Mouse (Mus musculus) limb, embryonic 11.5 days (tissue): ENCODE results near the gene 2010005H15Rik. TPM values are rescaled to one million over a fixed set of nuclear protein-coding genes. Genes with fewer than 3 reads are reported as not detected.
A peak's percentile ranks its signal among the peaks of the same experiment; 100 is the strongest.
"Not testable (repeated sequence)": the region's sequence is repeated elsewhere in the genome, so short reads cannot be mapped to it uniquely, and the experiment has no call there.

Source experiments
- ATAC-seq: fragments of 200-750 bp; cut with Nextera tagmentation; 2 replicates; pipeline ENCODE4 v1.8.0; 2017; ENCODE audit warnings: low read depth; ENCODE audit not compliant: insufficient number of reproducible peaks, low FRiP score, low TSS enrichment
- DNase-seq: peaks from one replicate; pipeline ENCODE4 v3.0.0-alpha.2; 2015; ENCODE audit warnings: low spot score
- H3K27ac ChIP-seq: fragments of 300-500 bp; sonication (generic); replicated peaks from 2 replicates; pipeline ENCODE4 v1.5.1; 2014; ENCODE audit warnings: low read depth, mild to moderate bottlenecking, low read length
- H3K27me3 ChIP-seq: fragments of 300-500 bp; sonication (generic); 2 replicates; pipeline ENCODE4 v1.6.1; 2014; ENCODE audit warnings: mild to moderate bottlenecking, low read length, mixed read lengths; ENCODE audit not compliant: control insufficient read depth, insufficient read depth
- H3K36me3 ChIP-seq: fragments of 300-500 bp; sonication (generic); 2 replicates; pipeline ENCODE4 v1.6.1; 2014; ENCODE audit warnings: mild to moderate bottlenecking, low read length, moderate library complexity, mixed read lengths; ENCODE audit not compliant: control insufficient read depth, insufficient read depth
- H3K4me1 ChIP-seq: fragments of 300-500 bp; sonication (generic); 2 replicates; pipeline ENCODE4 v1.6.1; 2014; ENCODE audit warnings: low read length, mixed read lengths; ENCODE audit not compliant: control insufficient read depth, insufficient read depth
- H3K4me2 ChIP-seq: fragments of 300-500 bp; sonication (generic); 2 replicates; pipeline ENCODE4 v1.6.1; 2014; ENCODE audit warnings: low read depth, mild to moderate bottlenecking, moderate library complexity; ENCODE audit not compliant: severe bottlenecking
- H3K4me3 ChIP-seq: fragments of 300-500 bp; sonication (generic); 2 replicates; pipeline ENCODE4 v1.5.1; 2014; ENCODE audit warnings: low read depth, low read length
- H3K9ac ChIP-seq: fragments of 300-500 bp; sonication (generic); 2 replicates; pipeline ENCODE4 v1.6.1; 2014; ENCODE audit warnings: mild to moderate bottlenecking, low read length
- H3K9me3 ChIP-seq: fragments of 300-500 bp; sonication (generic); 2 replicates; pipeline ENCODE4 v1.6.1; 2016; ENCODE audit warnings: low read length; ENCODE audit not compliant: control insufficient read depth
- WGBS: fragments of 180-500 bp; shearing (Covaris S2); extraction: QIAGEN DNeasy Blood & Tissue Kit; methylation state at CpG from one replicate; pipeline ENCODE4 v1.1.7; 2014; 5-methylcytosine and 5-hydroxymethylcytosine counted together
- polyA plus RNA-seq: library from polyadenylated mRNA; unstranded; fragments of >200 nt; fragmentation: Nextera tagmentation; extraction: Ambion mirVana; gene quantifications from 2 replicates; pipeline ENCODE4 v1.2.1, GENCODE M21; 2014

The 2010005H15Rik gene
- not detected in 2 replicates for polyA plus RNA-seq

DNA sequence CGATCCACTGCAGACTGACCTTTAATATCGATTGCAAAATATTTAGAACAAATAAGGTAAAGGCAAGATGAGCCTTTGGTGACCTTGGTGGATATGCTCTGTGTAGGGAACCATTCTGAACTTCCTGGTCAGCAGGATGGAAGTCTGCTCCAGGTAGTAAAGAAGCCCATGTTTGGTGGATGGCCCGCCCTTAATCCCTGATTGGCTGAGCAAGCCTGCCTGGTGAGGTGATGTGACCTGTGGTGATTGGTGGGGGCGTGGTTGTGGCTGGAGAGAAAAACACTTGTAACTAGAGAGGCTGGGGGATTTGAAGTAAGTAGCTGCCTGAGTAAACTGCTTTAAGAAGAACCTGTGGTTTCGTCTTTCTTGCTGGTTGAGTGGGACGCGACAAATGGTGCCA is at the start of gene 2010005H15Rik:
TSS of gene 2010005H15Rik (plus strand) at position 301 of the 400 bp plus-strand sequence.
- DNase-seq, H3K4me2 ChIP-seq, H3K27ac ChIP-seq, H3K9ac ChIP-seq, H3K4me3 ChIP-seq, H3K27me3 ChIP-seq, H3K36me3 ChIP-seq, ATAC-seq, H3K9me3 ChIP-seq, H3K4me1 ChIP-seq: not testable (repeated sequence)
- 90% methylated on average over 6 of the region's 7 CpGs for WGBS

DNA sequence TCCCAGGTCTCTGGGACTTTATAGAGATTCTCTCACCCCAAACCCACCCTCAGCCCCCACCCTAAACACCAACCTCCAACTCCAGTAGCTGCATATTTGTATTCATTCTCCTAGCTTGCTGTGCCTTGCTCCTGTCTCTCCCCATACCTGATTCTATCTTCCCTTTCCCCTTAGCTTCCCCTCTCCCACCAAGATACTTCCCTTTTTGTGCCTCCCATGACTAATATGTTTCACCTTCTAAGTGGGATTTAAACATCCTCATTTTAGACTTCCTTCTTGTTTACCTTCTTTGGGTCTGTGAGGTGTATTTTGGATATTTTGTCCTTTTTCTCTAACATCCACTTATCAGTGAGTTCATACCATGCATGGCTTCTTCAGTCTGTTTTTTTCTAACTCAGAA is 45.2 kb upstream of the 2010005H15Rik start:
- ATAC-seq (no peak), DNase-seq (no peak)
- Histone ChIP-seq H3K4me2 (no peak overlapping the region), H3K4me3 (no peak overlapping the region), H3K36me3 (no peaks in the 10 kb centered on the region), H3K27me3 (no peaks in the 10 kb centered on the region), H3K4me1 (no peaks in the 10 kb centered on the region), H3K27ac (no peak overlapping the region), H3K9ac (no peak overlapping the region), H3K9me3 (no peaks in the 10 kb centered on the region)

DNA sequence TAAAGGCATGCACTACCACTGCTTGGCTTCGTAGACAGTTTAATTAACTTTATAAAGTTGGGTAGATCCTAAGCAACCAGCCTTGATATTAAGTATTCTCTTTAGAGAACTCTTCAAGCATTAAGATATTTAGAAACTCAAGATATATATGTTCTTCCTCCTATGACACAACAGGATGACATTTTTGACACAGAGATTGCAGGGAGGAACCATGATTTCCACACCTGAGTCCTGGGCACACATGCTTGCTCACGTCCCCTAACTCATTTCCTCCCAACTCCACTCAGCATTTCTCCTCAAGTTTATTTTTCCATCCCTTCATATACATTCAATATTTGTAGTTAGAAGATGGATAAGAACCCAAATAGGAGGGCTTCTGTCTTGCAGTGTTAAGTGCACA is 41.4 kb upstream of the 2010005H15Rik start:
- H3K4me2 ChIP-seq = no peak overlapping the region
- ATAC-seq (no peak), DNase-seq (no peak)
- H3K27me3 ChIP-seq = no peaks in the 10 kb centered on the region
- H3K27ac ChIP-seq = no peak overlapping the region
- 84% methylated on average over 2 of the region's 2 CpGs for WGBS
- no peaks in the 10 kb centered on the region for H3K36me3 ChIP-seq
- no peaks in the 10 kb centered on the region for H3K9me3 ChIP-seq
- H3K4me3 ChIP-seq = no peak overlapping the region
- no peaks in the 10 kb centered on the region for H3K4me1 ChIP-seq
- H3K9ac ChIP-seq = no peak overlapping the region

DNA sequence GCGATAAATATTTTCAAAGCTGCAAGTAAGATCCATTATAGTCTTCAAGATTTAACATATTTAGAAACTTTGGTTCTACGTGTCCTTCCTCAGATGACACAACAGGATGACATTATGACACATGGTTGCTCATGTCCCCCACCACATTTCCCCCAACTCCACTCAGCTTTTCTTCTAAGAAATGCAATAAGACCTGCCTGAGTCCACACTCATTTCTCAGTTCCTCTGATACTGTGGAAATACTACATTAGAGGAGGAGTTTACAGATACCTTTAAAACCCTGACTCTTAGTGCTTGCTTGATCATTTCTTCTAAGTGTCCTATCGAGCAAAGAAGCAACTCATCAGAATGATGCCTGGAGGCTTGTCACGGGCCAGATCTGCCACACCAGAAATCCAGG is 37.4 kb upstream of the 2010005H15Rik start, which contains the start of gene Gm5483:
TSS of gene Gm5483 (plus strand) at position 301 of the 400 bp plus-strand sequence.
- H3K27me3 ChIP-seq, DNase-seq, H3K9me3 ChIP-seq, H3K27ac ChIP-seq, H3K9ac ChIP-seq, H3K4me2 ChIP-seq, ATAC-seq, H3K4me1 ChIP-seq, H3K4me3 ChIP-seq, H3K36me3 ChIP-seq: not testable (repeated sequence)
- 80% methylated on average over 4 of the region's 4 CpGs for WGBS

DNA sequence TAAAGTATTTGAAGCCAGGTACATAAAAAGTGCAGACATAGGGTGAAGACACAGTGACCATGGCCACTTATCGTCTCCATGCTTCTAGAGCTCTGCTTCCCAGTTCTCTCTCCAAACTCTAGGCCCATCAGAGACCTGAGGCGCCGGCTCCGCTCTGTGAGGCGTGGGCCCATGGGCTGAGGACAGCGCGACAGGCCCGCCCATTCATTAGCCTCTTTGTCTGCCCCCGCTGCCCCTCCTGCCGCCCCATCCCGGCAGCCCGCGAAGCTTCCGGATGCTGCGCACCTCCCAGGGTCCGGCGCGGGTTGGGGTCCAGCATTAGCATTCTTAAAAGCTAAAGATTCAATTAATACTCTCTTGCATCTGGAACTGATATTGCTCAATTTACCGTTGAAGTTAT is 22.0 kb upstream of the 2010005H15Rik start:
- DNase-seq (no peak), ATAC-seq (no peak)
- H3K9me3 ChIP-seq = no peaks in the 10 kb centered on the region
- H3K36me3 ChIP-seq = no peaks in the 10 kb centered on the region
- H3K9ac ChIP-seq = no peak overlapping the region
- no peak overlapping the region for H3K4me3 ChIP-seq
- WGBS = 50% methylated on average over 19 of the region's 19 CpGs
- H3K27ac ChIP-seq = no peak overlapping the region
- H3K27me3 ChIP-seq = no peaks in the 10 kb centered on the region
- H3K4me1 ChIP-seq = no peaks in the 10 kb centered on the region
- 0 out of 2 replicates have a peak overlapping the region, but pooled peaks have one; percentile 17 for H3K4me2 ChIP-seq

DNA sequence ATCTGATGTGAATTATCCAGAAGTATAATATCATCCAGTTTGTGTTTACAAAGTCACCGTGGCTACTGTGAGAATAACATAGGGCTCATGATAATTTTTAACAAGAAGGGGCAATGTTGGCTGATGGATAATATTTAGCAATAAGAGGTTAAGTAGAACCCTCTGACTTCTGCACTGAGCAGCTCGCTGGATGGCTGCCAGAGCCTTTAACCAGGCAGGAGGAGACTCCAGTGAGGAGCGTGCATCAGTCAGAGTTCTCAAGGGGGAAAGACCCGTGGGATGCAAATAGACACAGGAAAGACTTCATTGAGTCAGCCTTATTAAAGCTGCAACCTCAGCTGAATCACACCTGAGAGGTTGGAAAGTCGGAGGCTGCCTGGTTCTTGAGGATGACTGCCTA is 17.4 kb upstream of the 2010005H15Rik start:
- 86% methylated on average over 5 of the region's 5 CpGs for WGBS

DNA sequence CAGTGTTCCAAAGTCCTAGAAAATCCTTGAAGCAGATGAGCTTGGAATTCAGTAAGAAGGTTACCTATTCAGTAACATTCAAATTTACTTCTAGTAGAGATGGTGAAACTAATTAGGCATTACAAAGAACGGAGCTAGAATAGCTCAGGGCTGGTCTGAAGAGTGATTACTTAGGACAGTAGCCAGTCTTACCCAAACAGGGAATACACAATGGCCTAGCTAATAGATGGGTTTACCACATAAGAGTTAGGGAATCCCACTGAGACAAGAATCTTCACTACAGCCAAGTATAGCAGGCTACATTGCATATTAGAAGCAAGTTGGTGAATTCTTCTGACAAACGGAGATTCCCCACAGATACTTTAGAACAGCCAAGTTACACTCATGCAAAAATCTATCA is 15.6 kb upstream of the 2010005H15Rik start:
- DNase-seq, H3K9ac ChIP-seq, H3K27me3 ChIP-seq, H3K36me3 ChIP-seq, H3K27ac ChIP-seq, ATAC-seq, H3K4me2 ChIP-seq, H3K4me1 ChIP-seq, H3K4me3 ChIP-seq, H3K9me3 ChIP-seq: not testable (repeated sequence)
- WGBS = 50% methylated on average over 2 of the region's 2 CpGs

More for the DNA sequence above, 17.4 kb upstream of the 2010005H15Rik start:
- H3K4me1 ChIP-seq = no peaks in the 10 kb centered on the region
- no peak overlapping the region for H3K4me2 ChIP-seq
- no peak overlapping the region for H3K9ac ChIP-seq
- H3K27me3 ChIP-seq = no peaks in the 10 kb centered on the region
- no peak for DNase-seq
- no peaks in the 10 kb centered on the region for H3K9me3 ChIP-seq
- no peak for ATAC-seq
- no peak overlapping the region for H3K4me3 ChIP-seq
- H3K27ac ChIP-seq = no peak overlapping the region
- no peaks in the 10 kb centered on the region for H3K36me3 ChIP-seq

DNA sequence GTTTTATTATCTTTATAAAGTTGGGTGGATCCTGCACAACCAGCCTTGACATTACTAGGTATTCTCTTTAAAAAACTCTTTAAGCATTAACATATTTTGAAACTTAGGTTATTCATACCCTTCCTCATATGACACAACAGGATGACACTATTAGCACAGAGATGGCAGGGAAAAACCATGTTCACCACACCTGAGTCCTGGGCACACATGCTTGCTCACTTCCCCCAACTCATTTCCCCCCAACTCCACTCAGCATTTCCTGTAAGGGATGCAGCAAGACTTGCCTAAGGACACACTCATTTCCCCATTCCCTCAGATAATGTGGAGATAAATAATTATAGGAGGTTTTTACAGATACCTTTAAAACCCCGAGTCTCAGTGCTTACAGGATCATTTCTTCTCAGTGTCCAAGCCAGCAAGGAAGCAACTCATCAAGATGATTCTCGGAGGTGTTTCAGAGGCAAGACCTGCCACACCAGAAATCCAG is 11.3 kb upstream of the 2010005H15Rik start, which contains the start of gene Gm5416:
TSS of gene Gm5416 (plus strand) at position 437 of the 487 bp plus-strand sequence.
- no peak within 1 kb of the TSS for H3K27ac ChIP-seq
- H3K27me3 ChIP-seq = no peaks in the 10 kb centered on the region
- no peak within 1 kb of the TSS for H3K4me3 ChIP-seq
- DNase-seq (no peak), ATAC-seq (no peak)
- no peak within 1 kb of the TSS for H3K9ac ChIP-seq
- 83% methylated on average over 2 of the region's 2 CpGs for WGBS
- H3K4me1 ChIP-seq = no peaks in the 10 kb centered on the region
- H3K9me3 ChIP-seq = no peaks in the 10 kb centered on the region
- H3K36me3 ChIP-seq = no peaks in the 10 kb centered on the region
- H3K4me2 ChIP-seq = no peak within 1 kb of the TSS

DNA sequence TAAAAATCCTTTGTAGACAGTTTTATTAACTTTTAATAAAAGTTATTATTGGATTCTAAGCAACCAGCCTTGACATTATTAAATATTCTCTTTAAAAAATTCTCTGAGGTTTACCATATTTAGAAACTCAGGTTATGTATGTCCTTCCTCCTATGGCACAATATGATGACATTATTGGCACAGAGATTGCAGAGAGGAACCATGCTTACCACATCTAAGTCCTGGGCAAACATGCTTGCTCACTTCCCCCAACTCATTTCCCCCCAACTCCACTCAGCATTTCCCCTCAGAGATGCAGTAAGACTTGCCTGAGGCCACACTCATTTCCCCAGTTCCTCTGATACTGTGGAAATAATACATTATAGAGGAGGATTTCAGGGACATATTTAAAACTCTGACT is 39.3 kb downstream of the 2010005H15Rik start:
- not testable (repeated sequence) for ATAC-seq

More for the DNA sequence above, 39.3 kb downstream of the 2010005H15Rik start:
- H3K27me3 ChIP-seq, H3K27ac ChIP-seq, H3K4me2 ChIP-seq, H3K9me3 ChIP-seq, DNase-seq, H3K9ac ChIP-seq, H3K36me3 ChIP-seq, H3K4me3 ChIP-seq, H3K4me1 ChIP-seq: not testable (repeated sequence)
